Mouse (Mus musculus) embryonic fibroblast, embryonic 13.5 days (primary cell): ENCODE measurements around the gene 9930111J21Rik2. TPM values are rescaled to one million over a fixed set of nuclear protein-coding genes. Genes with fewer than 3 reads are reported as not detected.
A peak's percentile ranks its signal among the peaks of the same experiment; 100 is the strongest.
"Not testable (repeated sequence)": the region's sequence is repeated elsewhere in the genome, so short reads cannot be mapped to it uniquely, and the experiment has no call there.

ENCODE experiments used
- H3K27ac ChIP-seq: 2 replicates; pipeline ENCODE4 v1.5.1; 2012; ENCODE audit warnings: low read length, control low read depth, inconsistent platforms; ENCODE audit not compliant: insufficient read depth
- H3K4me1 ChIP-seq: 2 replicates; pipeline ENCODE4 v1.6.1; 2011; ENCODE audit warnings: low read length; ENCODE audit not compliant: control insufficient read depth, insufficient read depth
- H3K4me3 ChIP-seq: 2 replicates; pipeline ENCODE4 v1.5.1; 2011; ENCODE audit warnings: mild to moderate bottlenecking, control low read depth, low read length; ENCODE audit not compliant: insufficient read depth
- CTCF ChIP-seq: IDR thresholded peaks from 2 replicates; pipeline ENCODE4 v1.5.1; 2011; ENCODE audit warnings: mild to moderate bottlenecking, control low read depth, low read length, moderate library complexity, borderline replicate concordance; ENCODE audit not compliant: insufficient read depth
- POLR2A ChIP-seq: IDR thresholded peaks from 2 replicates; pipeline ENCODE4 v1.6.1; 2011; ENCODE audit warnings: low read depth, mild to moderate bottlenecking, control low read depth, low read length, moderate library complexity
- polyA plus RNA-seq: library from polyadenylated mRNA; stranded (reverse); fragments of >200 nt; gene quantifications from 2 replicates; pipeline ENCODE4 v1.2.4, GENCODE M21; 2011; ENCODE audit warnings: low read depth; ENCODE audit not compliant: missing spikeins, insufficient read length

Gene 9930111J21Rik2
- 2.4 and 6.0 TPM in 2 replicates for polyA plus RNA-seq

DNA sequence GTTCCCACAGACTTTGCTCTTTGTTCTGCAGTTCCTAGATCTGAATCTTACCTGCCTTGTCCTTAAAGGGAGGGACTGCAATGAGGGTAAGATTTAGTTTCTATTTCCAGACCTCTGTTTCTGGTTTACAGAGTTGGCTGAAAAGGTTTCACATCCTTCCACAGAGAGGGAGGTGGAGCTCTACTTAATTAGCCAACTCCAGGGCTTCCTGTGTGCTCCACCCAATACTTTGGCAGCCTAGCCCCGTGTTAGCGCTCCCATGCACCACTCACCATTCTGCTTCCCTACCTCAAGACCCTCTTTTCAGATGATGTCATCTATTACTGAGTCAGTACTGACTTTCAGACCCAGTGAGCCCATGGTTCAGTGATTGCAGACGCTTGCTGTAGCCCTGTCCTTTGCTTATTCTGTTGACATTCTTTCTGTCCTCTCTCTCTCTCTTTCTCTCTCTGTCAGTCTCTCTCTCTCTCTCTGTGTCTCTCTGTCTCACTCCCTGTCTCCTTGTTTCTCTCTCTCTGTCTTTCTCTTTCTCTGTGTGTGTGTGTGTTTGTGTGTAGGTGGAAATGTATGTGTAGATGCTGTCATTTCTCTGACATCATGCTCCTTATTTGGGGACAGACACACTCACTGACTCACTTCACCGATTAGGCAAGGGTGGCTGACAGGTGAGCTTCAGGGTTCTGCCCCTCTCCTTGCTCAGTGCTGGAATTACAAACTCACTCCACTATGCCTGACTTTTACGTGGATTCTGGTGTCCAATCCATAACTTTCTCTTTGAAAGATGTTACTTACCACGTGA is at the start of gene 9930111J21Rik2:
Gene 9930111J21Rik2, minus strand, starts transcription at position 150 of the 799 bp plus-strand sequence.
- H3K4me1 ChIP-seq, H3K4me3 ChIP-seq: not testable (repeated sequence)
- peak within 1 kb of the TSS; percentile 34; the same call in 1 of the 2 replicates for H3K27ac ChIP-seq

- H3K4me3 ChIP-seq = no peak overlapping the region
- no peak overlapping the region for H3K27ac ChIP-seq
- H3K4me1 ChIP-seq = no peaks in the 10 kb centered on the region; the same call in 1 of the 2 replicates
- TF ChIP-seq POLR2A (no peak), CTCF (no peak)
Observed at GRCm38 (mm10) chr11:49100409-49100808, 49.4 kb upstream of the 9930111J21Rik2 start.

- Histone ChIP-seq H3K27ac (no peak overlapping the region), H3K4me1 (peaks cover 3% of the 10 kb centered on the region), H3K4me3 (no peak overlapping the region)
- TF ChIP-seq POLR2A = no peak
- no peak for TF ChIP-seq CTCF
Observed at GRCm38 (mm10) chr11:49095367-49095766, 44.3 kb upstream of the 9930111J21Rik2 start.

GRCm38 (mm10) chr11:49093861-49094660 is 43.0 kb upstream of the 9930111J21Rik2 start:
- H3K4me1 ChIP-seq = peaks cover 3% of the 10 kb centered on the region
- no peak for TF ChIP-seq CTCF
- TF ChIP-seq POLR2A = no peak
- no peak overlapping the region for H3K27ac ChIP-seq
- no peak overlapping the region for H3K4me3 ChIP-seq

GRCm38 (mm10) chr11:49092786-49093185 is 41.7 kb upstream of the 9930111J21Rik2 start:
- H3K4me1 ChIP-seq = peaks cover 3% of the 10 kb centered on the region
- H3K4me3 ChIP-seq = no peak overlapping the region
- no peak overlapping the region for H3K27ac ChIP-seq
- TF ChIP-seq CTCF (no peak), POLR2A (no peak)

DNA sequence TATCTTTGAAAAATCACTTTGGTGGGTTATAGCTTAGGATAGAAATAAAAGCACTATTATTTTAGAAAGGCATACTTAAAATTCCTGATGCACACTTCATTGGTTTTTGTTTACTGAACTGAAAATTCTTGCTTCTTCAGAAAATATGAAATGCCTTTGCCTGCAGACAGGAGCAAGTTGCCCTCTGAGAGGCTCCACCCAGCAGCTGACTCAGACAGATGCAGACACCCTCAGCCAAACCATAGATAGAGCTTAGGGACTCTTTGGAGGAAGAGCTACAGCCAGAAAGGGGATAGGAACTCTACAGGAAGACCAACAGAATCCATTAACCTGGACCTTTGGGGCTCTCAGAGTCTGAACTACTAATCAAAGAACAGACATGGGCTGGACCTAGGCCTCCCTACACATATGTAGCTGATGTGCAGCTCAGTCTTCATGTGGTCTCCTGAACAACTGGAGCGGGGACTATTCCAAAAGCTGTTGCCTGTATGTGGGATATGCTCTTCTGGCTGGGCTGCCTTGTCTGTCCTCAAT is 41.1 kb upstream of the 9930111J21Rik2 start:
- TF ChIP-seq POLR2A = no peak
- TF ChIP-seq CTCF = no peak

DNA sequence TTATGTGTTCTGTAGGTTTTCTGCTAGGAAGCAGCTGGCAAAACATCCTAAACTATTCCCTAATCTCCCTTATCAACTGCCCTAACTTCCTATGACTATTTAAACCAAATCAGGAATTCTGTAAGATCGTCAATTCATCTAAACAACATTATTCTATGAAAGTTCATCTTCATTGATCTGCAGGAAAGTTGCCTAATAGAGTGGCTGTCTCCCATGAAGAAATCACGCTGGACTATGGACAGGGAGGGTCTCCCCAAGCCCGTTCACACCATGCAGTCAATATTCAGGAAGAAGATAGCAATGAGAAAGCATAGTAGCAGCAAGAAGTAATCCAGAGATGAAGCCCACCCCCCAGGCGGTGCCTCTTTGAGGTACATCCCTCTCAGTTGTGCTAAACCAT is 40.1 kb upstream of the 9930111J21Rik2 start:
- Histone ChIP-seq H3K4me1 (peaks cover 3% of the 10 kb centered on the region), H3K27ac (peak overlapping the region; percentile 59; the same call in 1 of the 2 replicates), H3K4me3 (no peak overlapping the region)
- TF ChIP-seq POLR2A (no peak), CTCF (no peak)

More for the DNA sequence above, 41.1 kb upstream of the 9930111J21Rik2 start:
- Histone ChIP-seq H3K4me3 (no peak overlapping the region), H3K4me1 (peaks cover 3% of the 10 kb centered on the region), H3K27ac (peak overlapping the region; percentile 84)

- TF ChIP-seq POLR2A (no peak), CTCF (no peak)
- Histone ChIP-seq H3K4me3 (no peak overlapping the region), H3K4me1 (peaks cover 3% of the 10 kb centered on the region), H3K27ac (peak overlapping the region; percentile 30; the same call in 1 of the 2 replicates)
Observed at GRCm38 (mm10) chr11:49090551-49090950, 39.5 kb upstream of the 9930111J21Rik2 start.

DNA sequence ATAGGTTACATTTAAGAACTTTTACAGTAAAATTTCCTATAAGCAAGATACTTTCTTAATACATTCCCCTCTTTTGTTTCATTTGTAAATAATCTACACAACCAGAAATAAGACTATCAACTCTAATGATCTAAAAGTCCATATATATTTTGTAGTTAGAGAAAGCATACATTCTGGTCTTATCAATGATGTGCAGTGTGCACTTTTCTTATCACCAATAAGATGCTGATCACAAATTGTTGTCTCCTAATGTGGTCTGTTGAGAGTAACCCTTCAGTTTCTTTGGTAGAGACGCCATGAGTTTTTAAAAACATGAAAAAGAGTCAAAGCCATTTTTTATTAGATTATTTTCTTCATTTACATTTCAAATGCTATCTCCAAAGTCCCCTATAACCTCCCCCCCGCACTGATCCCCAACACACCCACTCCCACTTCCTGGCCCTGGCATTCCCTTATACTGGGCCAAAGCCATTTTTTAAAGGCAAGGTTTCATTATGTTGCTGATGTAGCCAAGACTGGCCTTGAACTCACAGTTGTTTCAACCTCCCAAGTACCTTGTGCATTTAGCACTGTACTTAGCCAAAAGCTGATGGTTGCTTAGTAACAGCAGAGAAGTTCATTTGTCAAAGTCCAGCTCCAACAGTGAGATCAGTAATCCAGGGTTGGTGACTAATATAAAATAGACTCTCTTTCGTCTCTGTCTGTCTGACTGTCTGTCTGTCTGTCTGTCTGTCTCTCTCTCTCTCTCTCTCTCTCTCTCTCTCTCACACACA is 38.9 kb upstream of the 9930111J21Rik2 start:
- TF ChIP-seq POLR2A (no peak), CTCF (no peak)
- Histone ChIP-seq H3K27ac (peak overlapping the region; percentile 30; the same call in 1 of the 2 replicates), H3K4me3 (no peak overlapping the region), H3K4me1 (peaks cover 3% of the 10 kb centered on the region)
